Mouse (Mus musculus) bone marrow macrophage, adult 2 months (primary cell): ENCODE results near the gene Lmln. TPM values are rescaled to one million over a fixed set of nuclear protein-coding genes. Genes with fewer than 3 reads are reported as not detected.
"Not testable (repeated sequence)": the region's sequence is repeated elsewhere in the genome, so short reads cannot be mapped to it uniquely, and the experiment has no call there.

ENCODE experiments used
- H3K27ac ChIP-seq: 2 replicates; pipeline ENCODE4 v1.5.1; 2012; ENCODE audit warnings: low read depth, low read length; ENCODE audit not compliant: insufficient read depth
- H3K4me1 ChIP-seq: 2 replicates; pipeline ENCODE4 v1.6.1; 2012; ENCODE audit warnings: low read length; ENCODE audit not compliant: control insufficient read depth, insufficient read depth
- H3K4me3 ChIP-seq: 2 replicates; pipeline ENCODE4 v1.5.1; 2012; ENCODE audit warnings: mild to moderate bottlenecking, low read length, moderate library complexity; ENCODE audit not compliant: insufficient read depth
- CTCF ChIP-seq: IDR thresholded peaks from 2 replicates; pipeline ENCODE4 v1.5.1; 2012; ENCODE audit warnings: low read depth, mild to moderate bottlenecking, low read length, moderate library complexity
- POLR2A ChIP-seq: IDR thresholded peaks from 2 replicates; pipeline ENCODE4 v1.6.1; 2012; ENCODE audit warnings: mild to moderate bottlenecking, low read depth, low read length, borderline replicate concordance
- polyA plus RNA-seq: library from polyadenylated mRNA; stranded (reverse); fragments of >200 nt; gene quantifications from 2 replicates; pipeline ENCODE4 v1.2.4, GENCODE M21; 2012; ENCODE audit not compliant: missing spikeins, insufficient read depth, insufficient read length

Lmln gene
- polyA plus RNA-seq, 1 experiment, result 4.4 TPM

DNA sequence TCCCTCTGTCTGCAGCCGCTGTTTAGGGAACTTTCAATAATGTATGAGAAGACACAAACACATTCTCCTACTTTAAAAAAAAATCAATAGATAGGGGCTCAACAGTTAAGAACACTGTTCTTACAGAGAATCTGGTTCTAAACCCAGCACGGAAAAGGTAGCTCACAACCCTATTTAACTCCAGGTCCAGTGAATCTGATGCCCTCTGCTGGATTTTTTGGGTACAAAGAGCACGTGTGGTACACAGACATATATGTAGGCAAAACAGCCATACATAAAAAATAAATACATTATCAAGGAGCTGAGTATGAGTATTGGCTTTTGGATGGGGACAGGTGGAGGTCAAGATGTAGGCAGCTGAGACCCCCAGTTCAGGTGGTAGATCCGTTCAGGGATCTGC is 92.7 kb downstream of the Lmln start:
- H3K4me3 ChIP-seq, result no peak overlapping the region
- peaks cover 22% of the 10 kb centered on the region for H3K4me1 ChIP-seq
- H3K27ac ChIP-seq, result no peak overlapping the region
- no peak for TF ChIP-seq CTCF
- no peak for TF ChIP-seq POLR2A

- TF ChIP-seq CTCF (no peak), POLR2A (no peak)
- H3K27ac ChIP-seq, result no peak overlapping the region
- H3K4me1 ChIP-seq, result peaks cover 13% of the 10 kb centered on the region
- no peak overlapping the region for H3K4me3 ChIP-seq
These were observed 95.7 kb downstream of the Lmln start for GRCm38 (mm10) chr16:33158006-33158405.

- no peak for TF ChIP-seq CTCF
- no peak for TF ChIP-seq POLR2A
- no peak overlapping the region for H3K27ac ChIP-seq
- H3K4me3 ChIP-seq, result no peak overlapping the region
- H3K4me1 ChIP-seq, result peaks cover 13% of the 10 kb centered on the region
These were observed 96.3 kb downstream of the Lmln start for GRCm38 (mm10) chr16:33158590-33159071.

DNA sequence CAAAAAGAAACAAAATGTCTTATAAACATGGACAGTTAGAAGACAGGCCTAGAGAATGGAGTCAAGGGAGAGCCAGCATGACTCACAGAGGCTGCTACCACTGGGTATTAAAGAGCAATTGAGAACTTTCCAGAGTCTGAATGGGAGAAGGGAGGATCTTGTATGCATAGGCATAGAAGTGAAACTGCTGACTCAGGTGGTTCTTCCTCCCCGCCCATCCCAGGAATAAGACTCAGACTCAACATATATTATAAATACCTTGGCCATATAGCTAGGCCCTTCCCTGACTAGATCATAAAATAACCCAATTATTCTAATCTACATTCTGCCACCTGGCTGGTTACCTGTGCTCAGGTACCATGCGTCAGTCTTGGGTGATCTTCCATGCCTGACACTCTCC is 97.0 kb downstream of the Lmln start:
- TF ChIP-seq POLR2A, result no peak
- TF ChIP-seq CTCF, result no peak
- no peak overlapping the region for H3K27ac ChIP-seq
- H3K4me3 ChIP-seq, result no peak overlapping the region
- peaks cover 13% of the 10 kb centered on the region for H3K4me1 ChIP-seq

DNA sequence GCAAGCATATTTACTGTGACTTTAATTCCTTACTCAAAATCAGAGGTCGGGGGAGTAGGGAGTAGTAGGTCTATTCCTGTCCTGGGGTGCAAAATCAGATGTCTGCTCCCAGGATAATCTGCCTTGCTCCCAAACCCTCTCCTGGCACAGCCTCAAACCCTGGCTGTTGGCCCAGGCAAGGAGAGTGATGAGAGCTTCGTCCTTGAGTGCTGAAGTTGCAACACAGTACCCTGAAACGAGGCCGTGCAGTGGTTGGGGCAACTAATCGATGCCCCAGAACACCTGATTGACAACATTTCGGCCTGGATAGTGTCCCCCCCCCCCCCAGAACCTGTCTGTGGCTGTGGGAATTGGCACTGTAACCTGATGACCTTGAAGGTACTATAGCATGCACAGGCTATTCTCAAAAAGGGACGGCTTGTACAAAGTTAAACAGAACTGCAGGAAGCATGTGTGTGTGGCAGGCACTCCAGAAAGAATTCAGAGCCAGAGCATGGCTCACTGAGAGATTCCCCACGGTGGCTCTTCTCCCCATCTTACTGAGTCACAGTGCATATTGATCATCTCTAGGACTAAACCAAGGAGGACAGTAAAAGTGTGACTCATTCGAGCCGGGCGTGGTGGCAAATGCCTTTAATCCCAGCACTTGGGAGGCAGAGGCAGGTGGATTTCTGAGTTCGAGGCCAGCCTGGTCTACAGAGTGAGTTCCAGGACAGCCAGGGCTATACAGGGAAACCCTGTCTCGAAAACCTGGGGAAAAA is 101.2 kb downstream of the Lmln start:
- Histone ChIP-seq H3K27ac (no peak overlapping the region), H3K4me3 (no peak overlapping the region), H3K4me1 (peaks cover 8% of the 10 kb centered on the region)
- TF ChIP-seq POLR2A (no peak), CTCF (no peak)

DNA sequence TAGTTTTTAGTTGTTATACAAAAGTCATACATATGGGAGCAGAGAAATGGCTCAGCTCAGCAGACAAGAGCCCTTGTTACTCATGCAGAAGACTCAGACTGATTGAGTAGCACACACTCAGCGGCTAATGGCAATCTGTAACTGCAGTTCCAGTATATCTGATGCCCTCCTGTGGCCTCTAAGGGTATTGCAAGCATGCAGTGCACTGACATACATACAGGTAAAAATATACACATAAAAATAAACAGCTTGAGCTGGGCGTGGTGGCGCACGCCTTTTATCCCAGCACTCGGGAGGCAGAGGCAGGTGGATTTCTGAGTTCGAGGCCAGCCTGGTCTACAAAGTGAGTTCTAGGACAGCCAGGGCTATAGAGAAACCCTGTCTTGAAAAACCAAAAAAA is 104.0 kb downstream of the Lmln start:
- H3K4me1 ChIP-seq, H3K4me3 ChIP-seq, H3K27ac ChIP-seq: not testable (repeated sequence)
- TF ChIP-seq CTCF, result peak; percentile 39

DNA sequence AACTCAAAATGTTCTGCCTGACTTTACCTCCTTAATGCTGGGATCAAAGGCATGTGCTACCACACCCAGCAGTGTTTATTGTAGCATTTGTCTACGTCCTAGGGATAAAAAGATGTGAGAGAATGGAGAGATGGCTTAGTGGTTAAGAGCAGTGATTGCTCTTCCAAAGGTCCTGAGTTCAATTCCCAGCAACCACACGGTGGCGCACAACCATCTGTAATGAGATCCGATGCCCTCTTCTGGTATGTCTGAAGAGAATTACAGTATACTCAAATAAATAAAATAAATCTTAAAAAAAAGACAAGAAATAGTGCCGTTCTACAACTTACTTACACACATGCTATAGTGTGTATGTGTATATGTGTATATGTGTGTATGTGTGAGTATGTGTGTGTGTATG is 105.2 kb downstream of the Lmln start:
- Histone ChIP-seq H3K4me1 (peaks cover 5% of the 10 kb centered on the region), H3K27ac (no peak overlapping the region), H3K4me3 (no peak overlapping the region)
- TF ChIP-seq CTCF (no peak), POLR2A (no peak)

DNA sequence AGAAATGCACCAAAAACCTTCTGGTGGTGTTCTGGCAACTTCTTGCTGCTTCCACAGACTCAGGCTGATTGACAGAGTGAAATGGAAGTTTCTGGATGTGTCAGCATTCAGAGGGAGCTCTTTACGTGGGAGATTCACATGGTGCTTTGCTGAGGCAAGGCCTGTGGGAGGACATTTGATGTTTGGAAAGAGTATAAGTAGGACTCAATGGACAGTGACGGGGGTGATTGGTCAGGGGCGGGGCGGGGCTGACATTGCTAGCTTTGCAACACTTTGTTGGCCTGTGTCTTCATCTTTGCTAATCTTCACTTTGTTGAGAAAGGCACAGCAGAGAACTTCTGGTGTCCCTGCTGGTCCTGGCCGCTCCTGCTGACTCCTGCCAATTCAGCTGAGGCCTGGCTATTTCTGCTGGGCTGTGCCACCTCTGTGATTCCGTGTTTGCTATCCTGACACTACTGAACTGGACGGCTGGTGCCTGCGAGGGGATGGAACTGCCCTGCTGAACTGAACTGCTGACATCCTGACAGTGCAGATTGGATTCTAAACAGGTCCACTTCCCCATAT is 107.2 kb downstream of the Lmln start:
- H3K4me1 ChIP-seq, result peaks cover 5% of the 10 kb centered on the region
- H3K27ac ChIP-seq, result no peak overlapping the region
- no peak overlapping the region for H3K4me3 ChIP-seq
- TF ChIP-seq POLR2A, result no peak
- no peak for TF ChIP-seq CTCF

- TF ChIP-seq POLR2A, result no peak
- no peak for TF ChIP-seq CTCF
- no peak overlapping the region for H3K27ac ChIP-seq
- peaks cover 5% of the 10 kb centered on the region for H3K4me1 ChIP-seq
- H3K4me3 ChIP-seq, result no peak overlapping the region
These were observed 108.6 kb downstream of the Lmln start for GRCm38 (mm10) chr16:33170716-33171587.

GRCm38 (mm10) chr16:33171800-33172199 is 109.5 kb downstream of the Lmln start:
- Histone ChIP-seq H3K4me1 (peaks cover 5% of the 10 kb centered on the region), H3K27ac (no peak overlapping the region), H3K4me3 (no peak overlapping the region)
- TF ChIP-seq CTCF, result no peak
- TF ChIP-seq POLR2A, result no peak
